Mouse (Mus musculus) kidney, embryonic 15.5 days (tissue): ENCODE measurements around the gene Pygm. TPM values are rescaled to one million over a fixed set of nuclear protein-coding genes. Genes with fewer than 3 reads are reported as not detected.

ENCODE experiments used
- ATAC-seq: fragments of 200-750 bp; cut with Nextera tagmentation; replicated peaks from 2 replicates; pipeline ENCODE4 v1.8.0; 2017; ENCODE audit warnings: moderate TSS enrichment; ENCODE audit not compliant: low FRiP score
- H3K27ac ChIP-seq: fragments of 300-500 bp; sonication (generic); 2 replicates; pipeline ENCODE4 v1.5.1; 2015; ENCODE audit warnings: mild to moderate bottlenecking, inconsistent platforms
- H3K27me3 ChIP-seq: fragments of 300-500 bp; sonication (generic); 2 replicates; pipeline ENCODE4 v1.6.1; 2015; ENCODE audit warnings: inconsistent platforms
- H3K36me3 ChIP-seq: fragments of 300-500 bp; sonication (generic); 2 replicates; pipeline ENCODE4 v1.6.1; 2015; ENCODE audit warnings: inconsistent platforms
- H3K4me1 ChIP-seq: fragments of 300-500 bp; sonication (generic); 2 replicates; pipeline ENCODE4 v1.6.1; 2015; ENCODE audit warnings: inconsistent platforms
- H3K4me2 ChIP-seq: fragments of 300-500 bp; sonication (generic); 2 replicates; pipeline ENCODE4 v1.6.1; 2015; ENCODE audit warnings: moderate library complexity, mild to moderate bottlenecking, inconsistent platforms
- H3K4me3 ChIP-seq: fragments of 300-500 bp; sonication (generic); replicated peaks from 2 replicates; pipeline ENCODE4 v1.5.1; 2015; ENCODE audit warnings: mild to moderate bottlenecking, inconsistent platforms
- H3K9ac ChIP-seq: fragments of 300-500 bp; sonication (generic); 2 replicates; pipeline ENCODE4 v1.6.1; 2015; ENCODE audit warnings: mild to moderate bottlenecking, inconsistent platforms
- H3K9me3 ChIP-seq: fragments of 300-500 bp; sonication (generic); replicated peaks from 2 replicates; pipeline ENCODE4 v1.6.1; 2016; ENCODE audit warnings: inconsistent platforms
- WGBS: fragments of 180-500 bp; shearing (Covaris S2); methylation state at CpG from one replicate; pipeline ENCODE4 v1.1.7; 2015; ENCODE audit warnings: mixed read lengths; 5-methylcytosine and 5-hydroxymethylcytosine counted together
- microRNA-seq: library from miRNA; unstranded; fragments of <30 nt; microRNA quantifications from one replicate; pipeline ENCODE4, GENCODE M21; 2016
- polyA plus RNA-seq: library from polyadenylated mRNA; unstranded; fragments of >200 nt; fragmentation: Nextera tagmentation; extraction: Ambion mirVana; gene quantifications from 2 replicates; pipeline ENCODE4 v1.2.1, GENCODE M21; 2015

Gene Pygm
- polyA plus RNA-seq, 1 experiment from 2014 or later: 28.2 TPM

- no peaks in the 10 kb centered on the region for H3K9me3 ChIP-seq
- under 1% methylated on average over 94 of the region's 94 CpGs for WGBS
- H3K27me3 ChIP-seq: peaks cover 93% of the 10 kb centered on the region
Observed at GRCm38 (mm10) chr19:6427653-6428434, 43.6 kb downstream of the Pygm start.

DNA sequence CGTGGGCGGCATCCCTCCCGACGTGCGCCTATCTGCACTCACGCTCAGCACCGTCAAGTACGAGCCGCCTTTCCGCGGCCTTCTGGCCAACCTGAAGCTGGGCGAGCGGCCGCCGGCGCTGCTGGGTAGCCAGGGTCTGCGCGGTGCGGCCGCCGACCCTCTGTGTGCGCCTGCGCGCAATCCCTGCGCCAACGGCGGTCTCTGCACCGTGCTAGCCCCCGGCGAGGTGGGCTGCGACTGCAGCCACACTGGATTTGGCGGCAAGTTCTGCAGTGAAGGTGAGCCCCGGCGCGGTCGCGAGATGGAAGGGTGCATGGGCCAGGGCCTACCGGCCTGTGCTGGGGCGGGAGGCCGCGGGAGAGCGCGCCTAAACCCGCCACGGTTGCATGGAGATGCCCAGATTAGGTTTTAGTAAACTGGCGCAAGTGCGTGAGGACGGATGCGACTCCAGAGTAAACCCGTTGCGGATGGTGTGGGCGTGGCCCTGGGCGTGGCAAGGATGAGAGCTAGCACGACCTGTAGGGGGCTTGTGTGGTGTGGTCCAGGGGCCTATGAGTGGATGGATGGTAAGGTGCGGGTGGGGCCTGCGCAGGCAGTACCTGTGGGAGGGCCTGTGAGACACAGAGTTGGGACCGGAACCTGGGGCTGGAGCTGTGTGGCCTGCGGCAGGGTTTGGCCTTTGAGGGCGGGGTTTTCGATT is 44.5 kb downstream of the Pygm start:
- Histone ChIP-seq H3K4me2 (peak overlapping the region; percentile 69), H3K27ac (no peak overlapping the region), H3K4me3 (peak overlapping the region; percentile 41), H3K36me3 (no peaks in the 10 kb centered on the region), H3K9me3 (no peaks in the 10 kb centered on the region), H3K9ac (no peak overlapping the region), H3K4me1 (peaks cover 26% of the 10 kb centered on the region), H3K27me3 (peaks cover 89% of the 10 kb centered on the region)
- ATAC-seq: peak; percentile 55; the same call in 1 of the 2 replicates
- WGBS: under 1% methylated on average over 60 of the region's 60 CpGs

More at GRCm38 (mm10) chr19:6427653-6428434, 43.6 kb downstream of the Pygm start:
- ATAC-seq: 0 out of 2 replicates have a peak, but pooled peaks have one; percentile 6
- no peaks in the 10 kb centered on the region for H3K36me3 ChIP-seq
- no peak overlapping the region for H3K27ac ChIP-seq
- no peak overlapping the region for H3K9ac ChIP-seq
- peaks cover 26% of the 10 kb centered on the region for H3K4me1 ChIP-seq
- peak overlapping the region; percentile 41 for H3K4me3 ChIP-seq
- H3K4me2 ChIP-seq: peak overlapping the region; percentile 69

DNA sequence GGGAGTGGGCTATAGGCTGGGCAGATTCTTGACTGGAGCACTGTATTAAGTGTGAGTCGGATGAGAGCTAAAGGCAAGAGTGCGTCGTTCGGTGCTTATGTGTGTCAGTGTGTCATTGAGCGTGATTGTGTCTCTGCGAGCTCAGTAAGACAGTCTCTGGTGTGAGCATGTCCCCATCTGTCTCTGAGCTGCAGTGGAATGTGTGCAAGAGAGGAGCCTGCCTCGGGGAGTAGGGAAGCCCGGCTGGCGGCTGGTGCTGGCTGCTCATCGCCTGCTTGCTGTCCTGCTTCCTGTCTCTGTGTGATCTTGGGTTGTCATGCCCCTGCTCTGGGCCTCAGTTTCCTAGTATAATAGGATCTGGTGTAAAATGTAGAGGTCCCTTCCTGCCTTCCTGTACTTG is 58.8 kb downstream of the Pygm start:
- H3K4me3 ChIP-seq: no peak overlapping the region
- 77% methylated on average over 10 of the region's 10 CpGs for WGBS
- peaks cover 23% of the 10 kb centered on the region for H3K4me1 ChIP-seq
- no peaks in the 10 kb centered on the region for H3K9me3 ChIP-seq
- no peak overlapping the region for H3K27ac ChIP-seq
- no peaks in the 10 kb centered on the region for H3K36me3 ChIP-seq
- H3K27me3 ChIP-seq: 0 out of 2 replicates have a peak, but pooled peaks cover 6% of the 10 kb centered on the region
- no peak overlapping the region for H3K9ac ChIP-seq
- no peak overlapping the region for H3K4me2 ChIP-seq
- no peak for ATAC-seq

- no peaks in the 10 kb centered on the region for H3K36me3 ChIP-seq
- no peak overlapping the region for H3K4me3 ChIP-seq
- H3K4me1 ChIP-seq: peaks cover 35% of the 10 kb centered on the region
- H3K4me2 ChIP-seq: peak overlapping the region; percentile 36
- H3K27me3 ChIP-seq: 0 out of 2 replicates have a peak, but pooled peaks cover 6% of the 10 kb centered on the region
- H3K27ac ChIP-seq: peak overlapping the region; percentile 62
- H3K9me3 ChIP-seq: no peaks in the 10 kb centered on the region
- 0 out of 2 replicates have a peak overlapping the region, but pooled peaks have one; percentile 10 for H3K9ac ChIP-seq
- WGBS: 31% methylated on average over 10 of the region's 10 CpGs
- peak; percentile 83 for ATAC-seq
Observed at GRCm38 (mm10) chr19:6445761-6446423, 61.7 kb downstream of the Pygm start.

DNA sequence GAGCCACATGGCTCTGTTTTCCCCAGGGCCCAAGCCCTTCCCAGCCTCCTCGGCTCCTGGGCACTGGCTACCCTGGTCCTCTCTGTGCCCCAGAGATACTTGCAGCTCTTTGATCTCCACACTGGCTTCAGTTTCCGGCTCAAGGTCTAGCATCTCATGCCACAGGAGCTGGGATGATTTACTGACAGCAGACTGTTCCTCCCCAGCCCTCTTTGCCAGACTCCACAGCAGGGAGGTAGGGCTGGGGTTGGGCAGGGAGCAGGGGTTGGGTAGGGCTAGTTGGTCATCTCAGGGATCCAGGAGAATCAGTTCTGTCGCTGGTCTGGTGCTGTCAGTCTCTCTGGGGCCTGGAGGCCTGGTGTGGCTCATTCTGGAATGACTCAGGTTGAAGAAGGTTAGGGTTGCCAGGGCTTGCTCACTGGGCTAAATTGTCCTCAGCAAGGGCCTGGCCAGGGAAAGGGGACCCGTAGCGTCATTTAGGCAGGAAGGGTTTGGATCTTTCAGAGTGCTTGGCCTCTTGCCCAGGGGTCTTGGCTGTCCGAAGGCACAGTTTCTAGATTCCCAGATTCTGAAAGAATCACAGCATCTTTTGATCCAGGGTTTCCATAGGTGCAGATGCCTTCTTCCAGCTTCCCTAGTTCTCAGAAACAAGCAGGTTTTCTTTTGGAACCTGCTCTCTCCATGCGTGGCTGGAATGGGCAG is 62.7 kb downstream of the Pygm start:
- H3K4me1 ChIP-seq: peaks cover 36% of the 10 kb centered on the region
- WGBS: 44% methylated on average over 7 of the region's 7 CpGs
- no peaks in the 10 kb centered on the region for H3K9me3 ChIP-seq
- H3K27ac ChIP-seq: peak overlapping the region; percentile 62
- 0 out of 2 replicates have a peak overlapping the region, but pooled peaks have one; percentile 36 for H3K4me2 ChIP-seq
- H3K27me3 ChIP-seq: 0 out of 2 replicates have a peak, but pooled peaks cover 6% of the 10 kb centered on the region
- ATAC-seq: peak; percentile 34; the same call in 1 of the 2 replicates
- no peak overlapping the region for H3K4me3 ChIP-seq
- no peaks in the 10 kb centered on the region for H3K36me3 ChIP-seq
- no peak overlapping the region for H3K9ac ChIP-seq

Small RNAs within 50 kb of the gene (microRNA-seq; reads per million reads assigned to microRNA genes)
- gene Mir6989: 0.44 reads per million

Other genes starting within 250 kb of the Pygm start
- 0.52 and 0.54 TPM in 2 replicates for gene Batf2, start 243.4 kb upstream of the Pygm start, polyA plus RNA-seq
- 103 and 113 TPM in 2 replicates for gene Arl2, start 242.9 kb upstream of the Pygm start, polyA plus RNA-seq
- not detected in 2 replicates for gene Majin, start 200.0 kb upstream of the Pygm start, polyA plus RNA-seq
- 0.39 and 0.74 TPM in 2 replicates for gene Gpha2, start 158.0 kb upstream of the Pygm start, polyA plus RNA-seq
- gene Ppp2r5b, start 148.5 kb upstream of the Pygm start, polyA plus RNA-seq: 22.9 and 27.6 TPM in 2 replicates
- 9.8 and 12.1 TPM in 2 replicates for gene Atg2a, start 142.7 kb upstream of the Pygm start, polyA plus RNA-seq
- gene Ehd1, start 107.7 kb upstream of the Pygm start, polyA plus RNA-seq: 67.8 and 81.8 TPM in 2 replicates
- 0.78 and 1.0 TPM in 2 replicates for gene Cdc42bpg, start 77.9 kb upstream of the Pygm start, polyA plus RNA-seq
- gene Men1, start 49.4 kb upstream of the Pygm start, polyA plus RNA-seq: 82.1 and 91.8 TPM in 2 replicates
- 18.7 and 21.9 TPM in 2 replicates for gene Map4k2, start 43.3 kb upstream of the Pygm start, polyA plus RNA-seq
- gene Sf1, start 20.7 kb upstream of the Pygm start, polyA plus RNA-seq: 155 and 165 TPM in 2 replicates
- 89.5 and 97.6 TPM in 2 replicates for gene Rasgrp2, start 14.9 kb downstream of the Pygm start, polyA plus RNA-seq
- 6.3 TPM in 2 replicates for gene Nrxn2, start 34.3 kb downstream of the Pygm start, polyA plus RNA-seq
- 14.1 and 16.3 TPM in 2 replicates for gene Slc22a12, start 158.6 kb downstream of the Pygm start, polyA plus RNA-seq